Mouse (Mus musculus) stomach, postnatal 0 days (tissue): Measurements from ENCODE around the gene Tcaim.

Experiments
- CTCF ChIP-seq: IDR thresholded peaks from 2 replicates; pipeline ENCODE4 v1.5.1; 2016; ENCODE audit warnings: antibody characterized with exemption, low read depth, mild to moderate bottlenecking, moderate library complexity
- EP300 ChIP-seq: optimal IDR thresholded peaks from 2 replicates; pipeline ENCODE3; 2016; ENCODE audit warnings: antibody characterized with exemption

DNA sequence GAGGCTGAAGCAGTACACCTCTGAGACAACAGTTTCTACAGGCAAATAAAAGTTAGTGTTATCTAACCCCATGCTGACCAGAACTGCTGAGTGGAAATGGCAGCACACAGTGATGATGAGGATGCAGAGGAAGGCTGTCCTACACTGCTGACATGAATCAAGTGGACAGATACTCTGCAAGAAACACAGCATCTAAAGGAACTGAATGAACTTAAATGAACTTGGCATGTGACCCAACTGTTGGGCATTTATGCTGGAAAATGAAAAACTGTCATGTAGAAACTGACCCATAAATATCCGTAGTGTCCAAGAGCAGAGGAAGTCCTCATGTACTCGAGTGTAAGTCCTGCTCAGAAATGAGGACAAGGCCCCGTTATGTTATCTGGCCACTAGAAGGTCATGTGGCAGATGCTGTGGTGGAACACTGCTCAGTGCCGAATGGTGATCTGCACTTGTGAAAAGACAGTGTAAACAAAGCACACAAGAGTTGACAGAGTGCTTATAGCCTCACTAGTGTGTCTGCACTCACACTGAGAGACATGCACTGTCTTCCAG lies 24.6 kb downstream of the Tcaim start:
- no peak for TF ChIP-seq EP300
- TF ChIP-seq CTCF, result no peak
